Mouse (Mus musculus): Measurements from ENCODE around the gene Tcp1.

DNA sequence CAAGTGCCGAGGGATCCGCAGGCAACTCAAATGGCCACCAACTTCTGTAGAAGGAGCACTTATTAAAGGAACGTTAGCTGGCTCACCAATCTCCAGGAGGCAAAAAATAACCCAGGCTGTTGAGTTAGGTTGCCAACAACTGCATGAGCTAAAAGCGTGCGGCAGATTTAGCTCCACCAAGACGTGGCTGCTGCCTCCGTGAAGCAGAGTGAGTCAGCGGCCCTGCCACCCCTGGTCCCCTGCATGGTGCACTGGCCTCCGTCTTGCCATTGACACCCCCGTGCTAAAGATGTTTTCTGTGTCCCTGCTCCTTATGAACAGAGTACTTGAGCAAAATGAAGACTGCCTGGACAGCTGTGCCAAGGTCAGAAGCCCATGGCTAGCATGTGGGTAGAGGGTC lies 48.6 kb upstream of the Tcp1 start:
- no peak for TF ChIP-seq ETS1 (IDR thresholded peaks at IDR 0.05; ENCODE audit: low read depth, low read length)
- TF ChIP-seq POLR2A (IDR thresholded peaks at IDR 0.05; ENCODE audit: control insufficient read depth in 1 of 2, insufficient read depth in 1 of 2, low read depth in 1 of 2, low read length in 2 of 2, poor library complexity in 1 of 2) = no peak
- TF ChIP-seq MEF2A (IDR thresholded peaks at IDR 0.05; ENCODE audit: extremely low read depth, insufficient replicate concordance, low read depth, low read length, poor library complexity, severe bottlenecking) = no peak
- TF ChIP-seq NELFE (IDR thresholded peaks at IDR 0.05; ENCODE audit: low read depth, low read length) = no peak
- no peak for TF ChIP-seq UBTF (IDR thresholded peaks at IDR 0.05; ENCODE audit: borderline replicate concordance, insufficient read depth, low read depth, low read length)
- no peak for TF ChIP-seq MAX (IDR thresholded peaks at IDR 0.05; ENCODE audit: low read length)
- no peak for TF ChIP-seq JUND (IDR thresholded peaks at IDR 0.05; ENCODE audit: low read depth, low read length)
- TF ChIP-seq USF1 (IDR thresholded peaks at IDR 0.05; ENCODE audit: low read depth, low read length) = no peak
- TF ChIP-seq CTCF (IDR thresholded peaks at IDR 0.05 in 2 of 3, conservative IDR thresholded peaks at IDR 0.05 in 1 of 3; ENCODE audit: control insufficient read depth in 1 of 3, insufficient read depth in 1 of 3, low read depth in 2 of 3, low read length in 3 of 3, poor library complexity in 1 of 3, severe bottlenecking in 1 of 3) = no peak
- no peak for TF ChIP-seq NRF1 (IDR thresholded peaks at IDR 0.05; ENCODE audit: insufficient read depth, low read depth, low read length, poor library complexity, severe bottlenecking)
- no peak for TF ChIP-seq TAL1 (IDR thresholded peaks at IDR 0.05; ENCODE audit: low read length)
- TF ChIP-seq POLR2AphosphoS5 (IDR thresholded peaks at IDR 0.05; ENCODE audit: borderline replicate concordance, low read depth, low read length) = no peak
